Mouse (Mus musculus): ENCODE results near the gene Slc22a17. TPM values are rescaled to one million over a fixed set of nuclear protein-coding genes. Genes with fewer than 3 reads are reported as not detected.
A peak's percentile ranks its signal among the peaks of the same experiment; 100 is the strongest.

Gene Slc22a17
- polyA plus RNA-seq, 1 experiment from 2014 or later = 229 TPM

DNA sequence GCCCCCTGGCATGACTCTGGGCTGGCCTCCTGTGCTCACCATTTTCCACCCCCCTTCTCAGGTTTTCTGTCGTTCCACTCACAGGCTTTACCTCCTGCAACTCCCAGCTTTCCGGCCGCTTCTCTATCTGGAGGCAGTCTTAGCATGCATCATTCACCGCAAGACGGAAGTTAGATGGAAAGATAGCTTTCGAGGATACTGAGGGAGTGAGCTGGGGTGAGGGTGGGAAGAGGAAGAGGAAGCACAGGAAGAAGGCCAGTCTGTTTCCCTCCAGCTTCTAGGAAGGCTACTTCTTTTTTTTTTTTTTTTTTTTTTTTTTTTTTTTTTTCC, 23.9 kb upstream of the Slc22a17 start:
- H3K4me1 ChIP-seq = peaks cover 7% of the 10 kb centered on the region; the same call in 1 of the 2 replicates
- H3K4me3 ChIP-seq = no peak overlapping the region
- no peaks in the 10 kb centered on the region for H3K9me3 ChIP-seq
- H3K27me3 ChIP-seq (replicated peaks) = no peaks in the 10 kb centered on the region
- peak overlapping the region; percentile 63 for H3K27ac ChIP-seq
- no peaks in the 10 kb centered on the region for H3K36me3 ChIP-seq (replicated peaks)
- H3K4me2 ChIP-seq = no peak overlapping the region
- H3K9ac ChIP-seq = no peak overlapping the region
- ATAC-seq (replicated peaks) = no peak
- 63% methylated on average over 6 of the region's 6 CpGs for WGBS

- Histone ChIP-seq H3K27ac (peak within 1 kb of the TSS; percentile 63), H3K27me3 (replicated peaks) (no peaks in the 10 kb centered on the region), H3K4me3 (no peak within 1 kb of the TSS), H3K4me1 (peaks cover 7% of the 10 kb centered on the region; the same call in 1 of the 2 replicates), H3K9me3 (no peaks in the 10 kb centered on the region), H3K4me2 (no peak within 1 kb of the TSS), H3K9ac (no peak within 1 kb of the TSS), H3K36me3 (replicated peaks) (no peaks in the 10 kb centered on the region)
- peak; percentile 77 for ATAC-seq (replicated peaks)
- 37% methylated on average over 8 of the region's 8 CpGs for WGBS
Measured at GRCm38 (mm10) chr14:54935904-54936830, 23.2 kb upstream of the Slc22a17 start, which contains the start of gene Cmtm5. Gene Cmtm5, plus strand, starts transcription at chr14:54936261.

- H3K36me3 ChIP-seq (replicated peaks) = no peaks in the 10 kb centered on the region
- no peak within 1 kb of the TSS for H3K9ac ChIP-seq
- H3K27me3 ChIP-seq (replicated peaks) = no peaks in the 10 kb centered on the region
- H3K4me3 ChIP-seq = no peak within 1 kb of the TSS
- no peak within 1 kb of the TSS for H3K4me2 ChIP-seq
- ATAC-seq (replicated peaks) = no peak
- H3K9me3 ChIP-seq = no peaks in the 10 kb centered on the region
- H3K4me1 ChIP-seq = peaks cover 12% of the 10 kb centered on the region; the same call in 1 of the 2 replicates
- no peak within 1 kb of the TSS for H3K27ac ChIP-seq
- WGBS = 41% methylated on average over 6 of the region's 6 CpGs
Measured at GRCm38 (mm10) chr14:54932645-54933150, 19.8 kb upstream of the Slc22a17 start, which contains the start of gene Il25. Gene Il25, plus strand, starts transcription at chr14:54932695.

DNA sequence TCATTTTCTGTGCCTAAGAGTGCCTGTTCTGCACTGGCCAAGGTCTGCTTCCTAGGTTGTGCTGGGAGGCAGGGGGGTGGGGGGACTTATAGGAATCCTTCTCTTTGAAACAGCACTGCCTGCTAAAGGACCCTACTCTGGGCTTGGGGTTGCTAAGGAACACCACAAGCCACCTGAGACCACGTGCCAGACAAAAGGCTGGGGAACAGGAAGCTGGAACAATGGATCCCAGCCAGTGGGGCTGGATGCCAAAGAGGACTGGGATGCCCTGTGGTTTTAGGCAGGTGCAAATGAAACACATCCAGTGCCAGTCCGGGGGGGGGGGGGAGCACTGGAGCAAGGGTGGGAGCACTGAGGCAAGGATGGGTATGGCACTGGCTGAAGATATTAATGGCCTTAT, 17.5 kb upstream of the Slc22a17 start:
- no peak overlapping the region for H3K9ac ChIP-seq
- no peak overlapping the region for H3K4me3 ChIP-seq
- H3K36me3 ChIP-seq (replicated peaks) = no peaks in the 10 kb centered on the region
- no peak overlapping the region for H3K27ac ChIP-seq
- no peaks in the 10 kb centered on the region for H3K9me3 ChIP-seq
- H3K27me3 ChIP-seq (replicated peaks) = no peaks in the 10 kb centered on the region
- no peak for ATAC-seq (replicated peaks)
- WGBS = 20% methylated on average over 2 of the region's 2 CpGs
- H3K4me1 ChIP-seq = peaks cover 24% of the 10 kb centered on the region
- H3K4me2 ChIP-seq = no peak overlapping the region

GRCm38 (mm10) chr14:54929801-54930200, 16.9 kb upstream of the Slc22a17 start:
- no peak overlapping the region for H3K4me2 ChIP-seq
- H3K9me3 ChIP-seq = no peaks in the 10 kb centered on the region
- no peak overlapping the region for H3K4me3 ChIP-seq
- 85% methylated on average over 5 of the region's 5 CpGs for WGBS
- no peak overlapping the region for H3K27ac ChIP-seq
- H3K9ac ChIP-seq = no peak overlapping the region
- no peak for ATAC-seq (replicated peaks)
- peaks cover 30% of the 10 kb centered on the region for H3K4me1 ChIP-seq
- no peaks in the 10 kb centered on the region for H3K27me3 ChIP-seq (replicated peaks)
- H3K36me3 ChIP-seq (replicated peaks) = no peaks in the 10 kb centered on the region

DNA sequence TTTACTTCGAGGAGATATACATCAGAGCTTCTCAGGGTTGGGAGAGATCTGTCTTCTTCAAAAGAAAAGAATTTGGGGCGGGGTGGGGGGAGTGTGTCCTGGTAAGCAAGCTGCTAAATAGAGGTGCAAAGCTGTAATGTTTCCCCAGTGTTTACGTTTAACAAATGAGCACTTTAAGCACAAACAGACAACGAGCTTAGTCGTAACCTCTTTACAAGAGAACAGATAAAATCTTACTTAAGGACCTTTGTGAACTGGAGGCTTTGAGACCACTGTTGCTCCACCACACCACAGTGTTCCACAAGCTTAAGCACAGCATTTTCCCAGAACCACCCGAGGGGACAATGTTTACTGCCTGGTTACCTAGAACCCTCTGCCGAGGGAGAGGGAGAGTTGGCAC, 14.4 kb upstream of the Slc22a17 start:
- peak overlapping the region; percentile 85 for H3K4me2 ChIP-seq
- H3K27ac ChIP-seq = peak overlapping the region; percentile 85
- H3K9me3 ChIP-seq = no peaks in the 10 kb centered on the region
- peak overlapping the region; percentile 51 for H3K4me3 ChIP-seq
- H3K4me1 ChIP-seq = peaks cover 41% of the 10 kb centered on the region
- no peaks in the 10 kb centered on the region for H3K36me3 ChIP-seq (replicated peaks)
- 17% methylated on average over 7 of the region's 7 CpGs for WGBS
- ATAC-seq (replicated peaks) = no peak
- H3K9ac ChIP-seq = peak overlapping the region; percentile 64; the same call in 1 of the 2 replicates
- H3K27me3 ChIP-seq (replicated peaks) = no peaks in the 10 kb centered on the region

- peak; percentile 65 for ATAC-seq (replicated peaks)
- no peaks in the 10 kb centered on the region; the same call in 1 of the 2 replicates for H3K36me3 ChIP-seq (replicated peaks)
- H3K4me2 ChIP-seq = peak overlapping the region; percentile 85
- peak overlapping the region; percentile 85 for H3K27ac ChIP-seq
- H3K4me1 ChIP-seq = peaks cover 41% of the 10 kb centered on the region
- H3K9me3 ChIP-seq = no peaks in the 10 kb centered on the region
- H3K4me3 ChIP-seq = peak overlapping the region; percentile 51
- no peaks in the 10 kb centered on the region for H3K27me3 ChIP-seq (replicated peaks)
- under 1% methylated on average over 56 of the region's 58 CpGs for WGBS
- H3K9ac ChIP-seq = peak overlapping the region; percentile 64
Measured at GRCm38 (mm10) chr14:54926401-54927158, 13.6 kb upstream of the Slc22a17 start.

DNA sequence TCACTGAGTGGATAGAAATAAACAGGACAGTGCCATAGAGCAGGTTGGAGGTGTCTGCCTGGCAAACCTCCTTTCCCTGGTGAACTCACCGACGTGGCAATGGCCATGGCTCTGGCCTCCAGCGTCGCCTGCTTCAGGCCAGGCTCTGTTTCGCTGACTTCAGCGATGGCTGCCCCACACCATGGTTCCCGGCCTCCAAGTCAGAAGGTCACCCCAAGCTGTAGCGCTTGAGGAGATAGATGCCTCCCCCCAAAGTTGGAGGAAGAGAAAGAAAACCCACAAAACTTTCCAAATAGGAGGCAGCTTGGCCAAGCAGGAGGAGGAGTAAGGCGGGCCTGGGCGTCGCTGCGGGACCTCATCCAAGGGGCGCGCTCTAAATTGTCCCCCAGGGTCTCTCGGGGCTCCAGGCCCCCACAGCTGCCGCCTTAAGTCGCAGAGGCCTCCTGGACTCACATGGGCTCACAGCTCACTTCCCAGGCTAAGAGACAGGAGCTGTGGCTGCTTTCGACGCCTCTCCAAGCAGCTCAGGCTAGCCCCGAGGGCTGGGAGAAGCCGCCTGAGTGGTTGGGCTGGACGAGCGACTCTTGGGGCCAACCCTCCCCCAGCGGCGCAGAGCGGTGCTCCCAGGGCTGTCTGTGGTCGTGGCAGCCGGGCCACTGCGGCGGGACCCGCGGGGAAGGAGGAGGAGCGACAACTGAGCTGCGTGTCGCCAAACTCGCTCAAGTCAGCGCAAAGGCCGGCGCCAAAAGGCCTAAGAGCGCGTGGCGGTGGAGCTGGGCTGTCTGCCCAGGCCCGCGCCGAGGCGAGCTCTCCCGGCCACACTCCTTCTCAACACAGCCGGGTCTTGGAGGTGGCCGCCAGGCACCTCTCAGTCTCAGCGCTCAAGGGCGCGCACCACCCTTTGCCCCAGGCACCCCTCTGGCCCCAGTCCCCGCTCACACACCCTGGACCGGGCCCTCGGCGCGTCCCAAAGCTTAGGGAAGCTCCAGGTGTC, 12.7 kb upstream of the Slc22a17 start, which contains the start of gene Efs:
Gene Efs (minus strand): TSS at position 778 of the 994 bp plus-strand sequence.
- peak within 1 kb of the TSS; percentile 85 for H3K27ac ChIP-seq
- no peaks in the 10 kb centered on the region for H3K27me3 ChIP-seq (replicated peaks)
- 2% methylated on average over 57 of the region's 57 CpGs for WGBS
- H3K4me1 ChIP-seq = peaks cover 41% of the 10 kb centered on the region
- H3K4me2 ChIP-seq = peak within 1 kb of the TSS; percentile 85
- peak within 1 kb of the TSS; percentile 51 for H3K4me3 ChIP-seq
- peak; percentile 65 for ATAC-seq (replicated peaks)
- H3K9ac ChIP-seq = peak within 1 kb of the TSS; percentile 64
- no peaks in the 10 kb centered on the region for H3K9me3 ChIP-seq
- H3K36me3 ChIP-seq (replicated peaks) = no peaks in the 10 kb centered on the region; the same call in 1 of the 2 replicates

- Histone ChIP-seq H3K4me2 (peak overlapping the region; percentile 85), H3K4me3 (peak overlapping the region; percentile 51), H3K4me1 (peaks cover 36% of the 10 kb centered on the region), H3K9ac (no peak overlapping the region), H3K27ac (peak overlapping the region; percentile 85), H3K9me3 (no peaks in the 10 kb centered on the region), H3K27me3 (replicated peaks) (no peaks in the 10 kb centered on the region), H3K36me3 (replicated peaks) (no peaks in the 10 kb centered on the region; the same call in 1 of the 2 replicates)
- WGBS = 16% methylated on average over 7 of the region's 7 CpGs
- peak; percentile 48 for ATAC-seq (replicated peaks)
Measured at GRCm38 (mm10) chr14:54924641-54925348, 11.9 kb upstream of the Slc22a17 start.

- Histone ChIP-seq H3K36me3 (replicated peaks) (no peaks in the 10 kb centered on the region; the same call in 1 of the 2 replicates), H3K4me2 (no peak overlapping the region), H3K4me3 (no peak overlapping the region), H3K4me1 (peaks cover 14% of the 10 kb centered on the region), H3K27ac (no peak overlapping the region), H3K9me3 (no peaks in the 10 kb centered on the region), H3K27me3 (replicated peaks) (no peaks in the 10 kb centered on the region), H3K9ac (no peak overlapping the region)
- 90% methylated on average over 16 of the region's 16 CpGs for WGBS
- ATAC-seq (replicated peaks) = no peak
Measured at GRCm38 (mm10) chr14:54920076-54920685, 7.2 kb upstream of the Slc22a17 start.

Measured in midbrain, embryonic 15.5 days (tissue).